Mouse (Mus musculus): ENCODE results near the gene Xpnpep1. TPM values are rescaled to one million over a fixed set of nuclear protein-coding genes. Genes with fewer than 3 reads are reported as not detected.

Gene Xpnpep1
- polyA plus RNA-seq, 1 experiment from 2014 or later: 144 TPM

- no peak overlapping the region for H3K4me2 ChIP-seq
- peak overlapping the region; percentile 61 for H3K27ac ChIP-seq
- H3K36me3 ChIP-seq: no peaks in the 10 kb centered on the region
- WGBS: 59% methylated on average over 13 of the region's 13 CpGs
- no peak overlapping the region for H3K9ac ChIP-seq
- H3K4me1 ChIP-seq: peaks cover 17% of the 10 kb centered on the region
- H3K4me3 ChIP-seq: no peak overlapping the region
- H3K9me3 ChIP-seq: no peaks in the 10 kb centered on the region
- ATAC-seq (ENCODE audit: insufficient number of reproducible peaks, low FRiP score, low TSS enrichment, low read depth): peak; percentile 26; the same call in 1 of the 2 replicates
- H3K27me3 ChIP-seq: no peaks in the 10 kb centered on the region
These were observed 3.6 kb upstream of the Xpnpep1 start for GRCm38 (mm10) chr19:53043423-53044125.

- no peaks in the 10 kb centered on the region for H3K27me3 ChIP-seq
- whole genome bisulfite sequencing: 70% methylated on average over 4 of the region's 4 CpGs
- no peak overlapping the region for H3K27ac ChIP-seq
- H3K9ac ChIP-seq: no peak overlapping the region
- H3K36me3 ChIP-seq: no peaks in the 10 kb centered on the region
- H3K4me2 ChIP-seq: no peak overlapping the region
- ATAC-seq (ENCODE audit: insufficient number of reproducible peaks, low FRiP score, low TSS enrichment, low read depth): no peak
- no peaks in the 10 kb centered on the region for H3K9me3 ChIP-seq
- H3K4me1 ChIP-seq: peaks cover 28% of the 10 kb centered on the region
- H3K4me3 ChIP-seq: no peak overlapping the region
These were observed 1.6 kb upstream of the Xpnpep1 start for GRCm38 (mm10) chr19:53041570-53041969.

GRCm38 (mm10) chr19:53041133-53041510, 1.1 kb upstream of the Xpnpep1 start:
- WGBS: 57% methylated on average over 5 of the region's 5 CpGs
- Histone ChIP-seq H3K4me2 (no peak overlapping the region), H3K27ac (no peak overlapping the region), H3K27me3 (no peaks in the 10 kb centered on the region), H3K4me1 (peaks cover 28% of the 10 kb centered on the region), H3K9ac (no peak overlapping the region), H3K4me3 (no peak overlapping the region), H3K36me3 (no peaks in the 10 kb centered on the region), H3K9me3 (no peaks in the 10 kb centered on the region)
- ATAC-seq (ENCODE audit: insufficient number of reproducible peaks, low FRiP score, low TSS enrichment, low read depth): no peak

GRCm38 (mm10) chr19:53039090-53039489, 924 bp downstream of the Xpnpep1 start:
- H3K27ac ChIP-seq: peak overlapping the region; percentile 88
- H3K9ac ChIP-seq: peak overlapping the region; percentile 26; the same call in 1 of the 2 replicates

GRCm38 (mm10) chr19:53038435-53038938, 1.5 kb downstream of the Xpnpep1 start:
- under 1% methylated on average over 38 of the region's 39 CpGs for WGBS

More at GRCm38 (mm10) chr19:53039090-53039489, 924 bp downstream of the Xpnpep1 start:
- 41% methylated on average over 11 of the region's 11 CpGs for WGBS
- no peak for ATAC-seq (ENCODE audit: insufficient number of reproducible peaks, low FRiP score, low TSS enrichment, low read depth)
- H3K36me3 ChIP-seq: no peaks in the 10 kb centered on the region
- no peaks in the 10 kb centered on the region for H3K27me3 ChIP-seq
- peak overlapping the region; percentile 62 for H3K4me2 ChIP-seq
- peaks cover 26% of the 10 kb centered on the region for H3K4me1 ChIP-seq
- peak overlapping the region; percentile 72 for H3K4me3 ChIP-seq
- no peaks in the 10 kb centered on the region for H3K9me3 ChIP-seq

GRCm38 (mm10) chr19:53037925-53038419, 2.0 kb downstream of the Xpnpep1 start:
- Histone ChIP-seq H3K27me3 (no peaks in the 10 kb centered on the region), H3K9me3 (no peaks in the 10 kb centered on the region), H3K9ac (peak overlapping the region; percentile 81), H3K27ac (peak overlapping the region; percentile 88), H3K4me3 (peak overlapping the region; percentile 72), H3K4me1 (peaks cover 22% of the 10 kb centered on the region), H3K36me3 (no peaks in the 10 kb centered on the region), H3K4me2 (peak overlapping the region; percentile 62)
- no peak for ATAC-seq (ENCODE audit: insufficient number of reproducible peaks, low FRiP score, low TSS enrichment, low read depth)
- under 1% methylated on average over 27 of the region's 28 CpGs for WGBS

More at GRCm38 (mm10) chr19:53038435-53038938, 1.5 kb downstream of the Xpnpep1 start:
- Histone ChIP-seq H3K27ac (peak overlapping the region; percentile 88), H3K27me3 (no peaks in the 10 kb centered on the region), H3K4me2 (peak overlapping the region; percentile 62), H3K4me3 (peak overlapping the region; percentile 72), H3K4me1 (peaks cover 23% of the 10 kb centered on the region), H3K36me3 (no peaks in the 10 kb centered on the region), H3K9me3 (no peaks in the 10 kb centered on the region), H3K9ac (peak overlapping the region; percentile 81)
- peak; percentile 92 for ATAC-seq (ENCODE audit: insufficient number of reproducible peaks, low FRiP score, low TSS enrichment, low read depth)

GRCm38 (mm10) chr19:53033159-53033943, 6.7 kb downstream of the Xpnpep1 start:
- no peak overlapping the region for H3K4me3 ChIP-seq
- H3K9me3 ChIP-seq: no peaks in the 10 kb centered on the region
- H3K27me3 ChIP-seq: no peaks in the 10 kb centered on the region
- H3K4me1 ChIP-seq: peaks cover 11% of the 10 kb centered on the region
- H3K4me2 ChIP-seq: no peak overlapping the region
- H3K27ac ChIP-seq: no peak overlapping the region
- WGBS: 90% methylated on average over 10 of the region's 10 CpGs
- H3K9ac ChIP-seq: no peak overlapping the region
- no peak for ATAC-seq (ENCODE audit: insufficient number of reproducible peaks, low FRiP score, low TSS enrichment, low read depth)
- H3K36me3 ChIP-seq: peaks cover 24% of the 10 kb centered on the region; the same call in 1 of the 2 replicates

- no peak for ATAC-seq (ENCODE audit: insufficient number of reproducible peaks, low FRiP score, low TSS enrichment, low read depth)
- Histone ChIP-seq H3K36me3 (peaks cover 28% of the 10 kb centered on the region; the same call in 1 of the 2 replicates), H3K27ac (no peak overlapping the region), H3K9me3 (no peaks in the 10 kb centered on the region), H3K4me3 (no peak overlapping the region), H3K9ac (no peak overlapping the region), H3K27me3 (no peaks in the 10 kb centered on the region), H3K4me1 (peaks cover 10% of the 10 kb centered on the region), H3K4me2 (no peak overlapping the region)
- whole genome bisulfite sequencing: 79% methylated on average over 3 of the region's 3 CpGs
These were observed 7.4 kb downstream of the Xpnpep1 start for GRCm38 (mm10) chr19:53032647-53033046.

- Histone ChIP-seq H3K27ac (no peak overlapping the region), H3K36me3 (peaks cover 30% of the 10 kb centered on the region; the same call in 1 of the 2 replicates), H3K4me3 (no peak overlapping the region), H3K27me3 (no peaks in the 10 kb centered on the region), H3K9me3 (no peaks in the 10 kb centered on the region), H3K4me2 (no peak overlapping the region), H3K4me1 (peaks cover 3% of the 10 kb centered on the region), H3K9ac (no peak overlapping the region)
- whole genome bisulfite sequencing: 58% methylated on average over 8 of the region's 8 CpGs
- no peak for ATAC-seq (ENCODE audit: insufficient number of reproducible peaks, low FRiP score, low TSS enrichment, low read depth)
These were observed 8.1 kb downstream of the Xpnpep1 start for GRCm38 (mm10) chr19:53031957-53032371.

GRCm38 (mm10) chr19:53030279-53030678, 9.7 kb downstream of the Xpnpep1 start:
- H3K9me3 ChIP-seq: no peaks in the 10 kb centered on the region
- H3K27me3 ChIP-seq: no peaks in the 10 kb centered on the region
- no peak overlapping the region for H3K9ac ChIP-seq
- H3K27ac ChIP-seq: 0 out of 2 replicates have a peak overlapping the region, but pooled peaks have one; percentile 50
- no peaks in the 10 kb centered on the region; the same call in 1 of the 2 replicates for H3K4me1 ChIP-seq
- H3K4me2 ChIP-seq: no peak overlapping the region
- no peak for ATAC-seq (ENCODE audit: insufficient number of reproducible peaks, low FRiP score, low TSS enrichment, low read depth)
- peaks cover 42% of the 10 kb centered on the region for H3K36me3 ChIP-seq
- no peak overlapping the region for H3K4me3 ChIP-seq
- WGBS: 86% methylated on average over 6 of the region's 6 CpGs

- H3K4me1 ChIP-seq: no peaks in the 10 kb centered on the region; the same call in 1 of the 2 replicates
- 95% methylated on average over 5 of the region's 5 CpGs for WGBS
- H3K27ac ChIP-seq: no peak overlapping the region
- H3K4me3 ChIP-seq: no peak overlapping the region
- H3K27me3 ChIP-seq: no peaks in the 10 kb centered on the region
- no peak for ATAC-seq (ENCODE audit: insufficient number of reproducible peaks, low FRiP score, low TSS enrichment, low read depth)
- no peaks in the 10 kb centered on the region for H3K9me3 ChIP-seq
- peaks cover 48% of the 10 kb centered on the region for H3K36me3 ChIP-seq
- H3K9ac ChIP-seq: no peak overlapping the region
- H3K4me2 ChIP-seq: no peak overlapping the region
These were observed 10.3 kb downstream of the Xpnpep1 start for GRCm38 (mm10) chr19:53029686-53030085.
